Mouse (Mus musculus): ENCODE results near the gene Ffar1.
"Not testable (repeated sequence)": the region's sequence is repeated elsewhere in the genome, so short reads cannot be mapped to it uniquely, and the experiment has no call there.

The Ffar1 gene

DNA sequence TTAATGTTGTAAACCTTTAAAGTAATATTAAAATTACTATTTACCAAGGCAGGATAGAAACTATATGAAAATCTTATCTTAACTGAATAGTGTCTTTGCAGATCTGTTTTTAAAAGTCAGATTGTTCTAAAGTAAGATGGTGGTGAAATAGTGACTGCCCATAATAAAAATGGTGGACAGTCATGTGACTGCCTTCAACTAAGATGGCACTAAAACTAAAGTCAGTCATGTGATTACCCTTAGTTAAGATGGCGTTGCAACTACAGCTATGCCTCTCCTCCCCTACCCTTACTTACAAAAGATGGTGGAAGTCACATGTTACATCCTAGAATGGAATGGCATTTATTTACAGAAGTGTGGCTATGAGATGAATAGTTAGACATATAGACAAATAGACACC, 9.9 kb downstream of the Ffar1 start:
- no peak for DNase-seq (ENCODE audit: low spot score in 2 of 2)

DNA sequence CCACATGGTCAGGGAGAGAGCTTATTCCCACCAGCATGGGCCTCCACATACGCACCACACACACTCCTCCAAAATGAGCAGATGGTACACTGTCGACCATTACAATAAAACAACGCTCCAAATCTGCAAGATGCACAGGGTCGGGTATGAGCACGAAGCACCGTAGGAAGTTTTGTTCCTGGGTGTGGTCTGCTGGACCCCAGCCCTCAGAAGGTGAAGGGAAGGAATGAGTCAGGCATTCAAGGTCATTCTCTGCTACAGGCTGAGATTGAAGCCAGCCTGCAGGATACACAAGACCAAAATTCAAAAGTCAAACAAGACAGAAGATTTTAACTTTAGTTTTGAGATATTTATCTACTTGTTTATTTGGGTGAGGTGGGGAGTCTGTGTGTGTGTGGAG, 13.4 kb downstream of the Ffar1 start:
- no peak for DNase-seq (ENCODE audit: low spot score in 2 of 2)

- DNase-seq (ENCODE audit: low spot score in 2 of 2) = no peak
Measured at GRCm38 (mm10) chr7:30847386-30847785, 14.0 kb downstream of the Ffar1 start.

- DNase-seq (ENCODE audit: low spot score in 2 of 2) = no peak
Measured at GRCm38 (mm10) chr7:30846505-30847053, 14.8 kb downstream of the Ffar1 start.

DNA sequence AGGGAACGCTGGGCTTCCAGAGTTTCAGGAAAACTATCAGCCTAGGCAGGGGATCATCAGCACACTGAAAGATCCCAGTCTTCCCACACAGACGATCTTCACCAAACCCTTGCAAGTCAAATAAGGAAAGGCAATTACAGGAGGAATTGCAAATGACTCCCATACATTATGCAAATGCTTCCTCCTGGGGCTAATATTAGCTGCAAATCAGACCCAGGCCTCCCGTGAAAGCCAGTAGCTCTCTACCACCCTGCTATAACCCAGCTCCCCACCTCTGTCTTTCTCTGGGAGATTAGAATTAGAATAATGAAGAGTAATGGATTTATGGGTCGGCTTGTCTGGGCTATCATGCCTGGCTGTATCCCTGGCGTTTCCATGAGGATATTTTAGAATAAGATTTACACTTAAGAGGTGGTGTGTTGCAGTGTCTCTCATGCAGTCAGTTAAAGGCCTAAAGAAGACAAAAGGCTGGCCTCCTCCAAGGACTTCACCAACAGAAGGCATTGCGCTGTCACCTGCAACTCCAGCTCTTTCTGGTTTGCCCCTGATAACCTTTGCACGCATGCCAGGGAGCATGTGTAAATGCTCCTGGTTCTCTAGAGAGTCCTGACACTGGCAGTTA, 16.6 kb downstream of the Ffar1 start:
- no peak for DNase-seq (ENCODE audit: low spot score in 2 of 2)

GRCm38 (mm10) chr7:30842092-30842491, 19.3 kb downstream of the Ffar1 start:
- DNase-seq (ENCODE audit: low spot score in 2 of 2) = no peak

DNA sequence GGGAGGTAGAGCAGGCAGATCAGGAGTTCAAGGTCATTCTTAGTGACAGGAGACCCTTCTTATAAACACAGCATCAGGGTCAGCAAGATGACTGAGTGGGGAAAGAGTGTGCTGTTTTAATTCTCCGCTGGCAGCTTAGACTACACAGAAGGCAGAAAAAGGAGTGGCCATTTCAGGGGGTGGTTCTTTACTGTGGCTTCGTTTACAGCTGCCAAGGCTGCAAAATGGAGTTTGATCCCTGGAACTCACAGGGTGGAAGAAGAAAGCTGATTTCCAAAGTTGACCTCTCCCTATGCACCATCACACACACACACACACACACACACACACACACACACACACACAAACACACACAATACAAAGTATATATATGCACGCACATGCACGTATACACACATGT, 20.0 kb downstream of the Ffar1 start:
- DNase-seq (ENCODE audit: low spot score in 2 of 2) = no peak

DNA sequence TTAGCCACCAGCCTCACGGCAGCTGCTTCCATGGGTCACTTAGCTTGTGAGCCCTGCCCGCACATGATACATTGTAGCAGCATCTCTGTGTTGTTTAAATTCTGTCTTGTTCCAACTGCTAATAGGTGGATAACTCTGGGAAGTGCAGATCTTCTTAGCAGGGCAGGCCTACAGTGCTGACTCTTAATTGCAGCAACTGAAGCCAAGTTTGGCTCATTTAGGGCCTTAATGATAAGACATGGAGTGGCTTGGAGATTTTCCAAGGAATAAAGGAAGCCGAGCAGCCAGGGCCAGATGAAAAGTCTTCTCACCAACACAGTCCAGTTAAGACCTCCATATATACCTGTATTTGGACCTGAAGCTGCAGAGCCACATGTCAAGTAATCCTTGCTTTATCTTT, 21.1 kb downstream of the Ffar1 start:
- no peak for DNase-seq (ENCODE audit: low spot score in 2 of 2)

- no peak for DNase-seq (ENCODE audit: low spot score in 2 of 2)
Measured at GRCm38 (mm10) chr7:30837277-30837676, 24.1 kb downstream of the Ffar1 start.

GRCm38 (mm10) chr7:30832684-30833083, 28.7 kb downstream of the Ffar1 start:
- DNase-seq (ENCODE audit: low spot score in 2 of 2) = not testable (repeated sequence)

DNA sequence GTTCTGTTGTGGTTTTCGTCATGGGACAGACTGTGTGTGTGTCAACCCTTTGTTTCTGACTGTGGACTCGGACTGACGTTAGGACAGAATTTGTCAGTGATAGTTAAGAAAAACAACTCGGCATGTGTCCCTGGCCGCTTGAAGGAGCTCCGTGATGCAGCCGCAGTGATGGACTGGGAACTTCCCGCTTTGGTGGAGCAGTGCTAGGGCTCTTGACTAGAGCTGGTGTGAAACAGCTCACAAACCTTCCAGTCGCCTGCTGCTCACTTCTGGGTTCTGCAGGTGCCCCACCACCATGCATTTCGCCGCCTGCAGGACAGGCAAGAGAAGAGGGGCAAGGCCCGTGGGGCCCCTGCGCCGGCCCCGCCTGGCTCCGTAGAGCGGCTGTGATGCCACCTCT, 29.1 kb downstream of the Ffar1 start:
- DNase-seq (ENCODE audit: low spot score in 2 of 2) = no peak

DNA sequence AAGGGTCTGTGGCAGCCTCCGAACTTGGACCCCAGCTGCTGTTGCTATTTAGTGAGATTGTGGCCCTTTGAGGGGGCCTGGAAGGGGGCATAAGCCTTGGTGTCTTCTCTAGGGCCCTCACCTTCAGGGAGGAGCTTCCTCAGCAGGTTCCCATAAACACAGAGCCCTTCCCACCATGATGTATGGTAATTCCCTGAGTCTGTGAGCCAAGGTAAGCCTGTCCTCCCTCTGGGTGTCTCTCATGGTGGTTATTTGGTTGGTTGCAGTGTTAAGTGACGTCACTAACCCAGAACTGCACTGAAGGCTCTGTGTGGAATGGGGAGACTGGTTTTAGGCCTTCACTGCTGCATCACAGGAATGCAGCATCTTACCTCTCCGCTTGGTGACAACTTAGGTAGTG, 31.9 kb downstream of the Ffar1 start:
- DNase-seq (ENCODE audit: low spot score in 2 of 2) = no peak

DNA sequence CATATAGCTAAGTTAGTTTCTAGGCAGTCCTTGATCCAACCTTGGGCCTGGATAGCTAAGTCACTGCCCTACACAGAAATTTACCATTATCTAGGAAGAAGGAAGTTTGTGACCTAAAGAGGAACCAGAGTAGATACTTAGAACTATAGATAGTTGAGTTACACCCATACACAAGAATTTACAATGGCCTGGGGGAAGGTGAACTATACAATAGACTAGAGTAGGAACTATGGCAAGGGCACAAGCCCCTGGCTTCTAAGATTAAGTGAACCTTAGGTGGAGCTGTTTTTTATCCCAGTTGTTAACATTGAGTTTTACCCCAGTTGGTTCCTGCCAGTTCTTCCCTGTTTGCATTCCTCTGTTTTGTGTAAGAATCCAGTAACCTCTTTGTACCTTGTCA, 32.5 kb downstream of the Ffar1 start:
- not testable (repeated sequence) for DNase-seq (ENCODE audit: low spot score in 2 of 2)

DNA sequence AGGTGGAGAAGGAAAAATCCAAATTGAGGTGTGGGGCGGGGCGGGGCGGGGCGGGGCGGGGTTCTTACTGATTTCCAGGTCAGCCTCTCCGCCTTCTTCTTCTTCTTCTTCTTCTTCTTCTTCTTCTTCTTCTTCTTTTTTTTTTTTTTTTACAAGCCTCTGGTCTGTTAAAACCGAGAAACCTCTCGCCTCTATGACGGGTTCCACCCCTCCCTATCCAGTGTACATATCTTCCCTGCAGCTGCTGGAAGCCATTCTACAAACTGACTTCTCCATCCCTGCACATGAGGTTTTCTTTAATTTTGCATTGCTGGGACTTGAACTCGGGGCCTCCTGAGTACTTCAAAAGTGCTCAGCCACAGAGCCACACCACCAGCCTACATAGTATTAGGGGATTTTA, 34.7 kb downstream of the Ffar1 start:
- no peak for DNase-seq (ENCODE audit: low spot score in 2 of 2)

DNA sequence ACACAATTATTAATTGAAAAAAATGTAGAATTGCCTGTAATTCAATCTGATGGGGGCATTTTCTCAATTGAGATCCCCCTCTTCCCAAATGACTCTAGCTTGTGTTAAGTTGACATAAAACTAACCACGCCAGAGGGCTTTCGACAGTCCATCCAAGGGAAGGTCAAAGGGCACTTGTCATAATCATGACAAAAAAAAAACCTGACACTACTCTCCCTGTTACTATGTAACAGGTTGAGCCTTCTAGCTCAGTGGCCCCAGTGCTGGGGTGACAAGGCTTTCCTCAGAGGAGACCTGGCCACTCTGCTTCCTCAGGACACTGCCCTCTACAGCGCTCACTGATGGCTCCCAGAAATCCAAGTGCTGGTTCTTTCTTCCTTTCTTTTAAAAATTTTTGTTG, 37.1 kb downstream of the Ffar1 start:
- DNase-seq (ENCODE audit: low spot score in 2 of 2) = no peak

DNA sequence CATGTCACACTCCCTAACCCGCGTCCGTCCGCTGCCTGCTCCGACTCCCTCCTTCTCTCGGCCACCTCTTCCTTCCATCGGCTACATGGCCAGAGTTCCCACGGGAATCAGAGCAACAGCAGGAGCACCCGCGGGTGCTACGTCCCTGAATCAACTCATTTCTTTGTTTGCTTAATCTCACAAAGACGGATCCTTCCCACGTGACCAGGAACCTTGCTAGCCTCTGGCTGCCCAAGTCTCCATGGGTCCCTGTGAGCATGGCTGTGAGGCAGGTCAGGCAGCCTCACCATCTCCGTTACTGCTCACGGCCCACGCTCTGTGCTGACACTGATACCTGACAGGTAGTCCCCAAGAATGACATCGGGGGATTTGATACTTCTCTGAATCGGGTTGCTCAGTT, 37.7 kb downstream of the Ffar1 start, which contains the start of gene Ffar2:
Ffar2 (minus strand) TSS at position 101 of the 400 bp plus-strand sequence.
- DNase-seq (ENCODE audit: low spot score in 2 of 2) = no peak

DNA sequence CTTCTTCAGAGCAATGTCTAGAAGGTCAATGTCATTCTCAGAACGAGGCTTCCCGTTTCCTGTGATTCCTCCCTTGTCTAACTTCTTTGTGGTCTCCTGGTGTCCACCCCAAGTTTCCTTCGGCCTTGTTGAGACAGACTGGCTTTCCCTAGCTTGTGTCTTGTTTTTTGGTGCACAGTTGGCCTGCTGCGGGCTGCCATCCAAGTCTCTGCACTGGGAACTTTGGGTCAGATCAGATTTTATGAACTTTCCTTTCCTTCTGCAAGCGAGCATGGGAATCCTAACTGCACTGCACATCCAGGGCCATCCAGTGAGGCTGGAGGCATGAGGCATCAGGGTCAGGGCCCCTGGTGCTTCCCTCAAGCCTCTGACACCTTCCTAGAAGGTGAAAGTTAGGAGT, 39.8 kb downstream of the Ffar1 start:
- DNase-seq (ENCODE audit: low spot score in 2 of 2) = no peak

DNA sequence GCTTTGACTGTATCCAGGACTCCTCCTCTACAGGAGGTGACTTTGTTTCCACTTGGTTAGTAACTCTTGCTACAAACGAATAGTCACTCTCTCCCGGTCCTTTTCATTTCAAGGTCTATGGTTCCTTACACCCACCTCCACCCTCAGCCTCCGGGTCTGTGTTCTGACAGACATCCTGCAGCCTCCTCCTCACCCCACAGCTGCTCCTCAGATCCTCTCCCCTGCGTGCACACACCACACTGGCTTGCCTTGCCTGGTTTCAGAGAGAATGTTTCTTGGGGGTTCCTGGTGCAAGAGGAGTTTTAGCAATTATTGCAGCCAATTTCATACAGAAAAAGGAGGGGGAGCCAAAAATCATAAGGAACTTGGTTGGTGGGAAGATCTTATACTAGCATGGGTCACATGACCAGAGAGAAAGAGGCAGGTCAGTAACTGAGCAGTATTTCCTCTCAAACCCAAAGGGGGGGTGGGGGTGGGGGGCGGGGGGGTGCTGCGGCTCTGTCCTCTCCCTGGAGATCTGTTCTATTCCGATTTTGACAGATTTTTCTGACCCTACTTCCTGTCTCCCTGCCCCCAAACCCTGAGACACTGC, 40.4 kb downstream of the Ffar1 start:
- no peak for DNase-seq (ENCODE audit: low spot score in 2 of 2)

DNA sequence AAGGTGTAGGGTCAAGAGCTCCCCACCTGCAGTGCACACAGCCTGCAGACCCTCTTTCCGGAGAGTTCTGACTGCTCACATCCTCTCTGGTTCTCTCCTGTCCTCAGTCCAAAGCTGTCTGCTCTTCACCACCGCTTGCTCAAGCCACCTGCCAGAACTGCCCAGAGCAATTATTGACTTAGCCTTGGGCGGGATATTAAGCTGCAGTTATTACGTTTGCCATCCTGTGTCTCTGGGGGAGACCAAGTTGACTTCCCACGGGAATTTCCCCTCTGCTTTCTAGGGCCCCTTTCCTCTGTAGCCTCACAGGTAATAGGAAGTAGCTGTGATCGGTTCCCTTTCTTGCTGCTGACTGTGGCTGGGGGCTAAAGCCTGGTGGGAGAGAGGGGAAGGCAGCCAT, 41.2 kb downstream of the Ffar1 start:
- no peak for DNase-seq (ENCODE audit: low spot score in 2 of 2)

GRCm38 (mm10) chr7:30812291-30812807, 49.0 kb downstream of the Ffar1 start:
- no peak for DNase-seq (ENCODE audit: low spot score in 2 of 2)

DNA sequence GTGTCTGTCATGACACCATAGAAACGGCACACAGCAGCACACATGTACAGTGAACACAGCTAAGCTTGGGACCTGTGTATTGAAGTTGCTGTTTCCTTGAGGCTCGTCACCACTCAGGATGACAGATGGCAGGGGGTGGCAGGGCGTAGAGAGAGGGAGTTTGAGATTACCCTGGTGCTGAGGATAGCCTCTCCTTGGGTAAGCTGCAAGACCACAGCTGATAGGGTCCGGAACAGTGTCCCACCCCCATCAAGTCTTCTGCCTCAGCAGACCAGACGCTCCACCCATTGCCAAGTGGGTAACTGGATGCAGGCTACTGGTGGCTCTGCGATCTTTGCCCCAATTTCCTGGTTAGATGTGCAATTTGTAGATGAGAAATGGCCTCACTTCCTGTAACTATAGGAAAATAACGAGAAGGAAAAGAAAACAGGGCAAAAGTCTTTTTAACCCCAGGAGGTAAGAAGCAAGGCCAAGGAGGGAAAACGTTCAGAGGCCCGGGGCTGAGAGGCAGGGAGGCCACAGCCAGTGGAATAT, 49.5 kb downstream of the Ffar1 start:
- DNase-seq (ENCODE audit: low spot score in 2 of 2) = no peak

DNA sequence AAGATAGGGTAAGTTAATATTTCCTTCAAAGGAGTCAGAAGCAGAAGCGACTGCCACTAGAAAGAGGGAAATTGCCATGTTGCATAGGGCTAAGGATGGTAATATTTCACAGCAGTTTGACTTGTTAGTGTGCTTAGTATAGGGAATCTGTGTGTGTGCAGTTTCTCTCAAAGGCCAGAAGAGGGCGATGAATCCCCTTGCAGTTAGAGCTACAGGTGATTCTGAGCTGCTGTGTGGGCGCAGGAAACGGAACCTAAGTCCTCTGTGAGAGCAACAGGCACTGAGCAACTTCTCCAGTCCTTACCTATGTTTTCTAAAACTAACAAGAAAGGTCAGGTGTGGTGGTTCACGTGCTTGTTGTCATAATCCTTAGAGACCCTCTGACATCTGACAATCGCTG, 51.0 kb downstream of the Ffar1 start:
- DNase-seq (ENCODE audit: low spot score in 2 of 2) = no peak

All from cerebellum, postnatal 4 days (tissue).